Mouse (Mus musculus) testis, adult 2 months (tissue): ENCODE measurements around the gene Tssk2.

Experiments
- CTCF ChIP-seq: fragments of 200-500 bp; IDR thresholded peaks from 2 replicates; pipeline ENCODE4 v1.5.1; 2012; ENCODE audit warnings: low read depth, mild to moderate bottlenecking, inconsistent platforms, low read length, moderate library complexity; ENCODE audit not compliant: control insufficient read depth, insufficient read depth, insufficient replicate concordance
- POLR2A ChIP-seq: fragments of 200-500 bp; IDR thresholded peaks from 2 replicates; pipeline ENCODE4 v1.6.1; 2012; ENCODE audit warnings: low read depth, mild to moderate bottlenecking, inconsistent platforms, low read length, moderate library complexity; ENCODE audit not compliant: control insufficient read depth

DNA sequence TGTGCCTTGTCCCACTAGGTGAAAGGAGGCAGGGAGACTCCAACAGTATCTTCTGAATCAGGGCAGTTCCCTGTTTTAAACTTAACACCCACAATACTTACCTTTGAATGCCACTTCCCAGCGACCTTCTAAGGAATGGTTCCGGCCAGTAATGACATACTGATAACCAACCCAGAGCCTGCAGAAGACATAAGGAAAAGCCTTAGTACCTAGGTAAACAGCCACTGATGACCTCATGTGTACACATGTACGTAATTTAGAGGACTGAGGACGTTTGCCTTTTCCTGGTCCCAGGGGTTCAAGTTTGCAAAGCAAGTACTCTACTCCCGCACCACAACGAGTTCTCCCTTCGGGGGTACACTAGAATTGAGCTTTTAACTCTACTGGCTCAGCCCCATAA lies 41.3 kb upstream of the Tssk2 start:
- TF ChIP-seq CTCF (no peak), POLR2A (no peak)
